Mouse (Mus musculus) megakaryocyte, embryonic 14.5 days (primary cell): ENCODE results near the gene Pla2g16. TPM values are rescaled to one million over a fixed set of nuclear protein-coding genes. Genes with fewer than 3 reads are reported as not detected.

Experiments used
- H3K27me3 ChIP-seq: replicated peaks from 2 replicates; pipeline ENCODE3; 2012; ENCODE audit warnings: inconsistent platforms
- H3K36me3 ChIP-seq: replicated peaks from 2 replicates; pipeline ENCODE3; 2012; ENCODE audit warnings: low read length, inconsistent platforms, mixed read lengths
- H3K4me1 ChIP-seq: 2 replicates; pipeline ENCODE4 v1.6.1; 2012; ENCODE audit warnings: inconsistent platforms
- H3K4me3 ChIP-seq: replicated peaks from 2 replicates; pipeline ENCODE3; 2012; ENCODE audit warnings: moderate library complexity, mild to moderate bottlenecking, inconsistent platforms
- H3K9me3 ChIP-seq: 2 replicates; pipeline ENCODE4 v1.6.1; 2012; ENCODE audit warnings: inconsistent platforms
- FLI1 ChIP-seq: IDR thresholded peaks from 2 replicates; pipeline ENCODE4 v1.6.1; 2012; ENCODE audit warnings: low read length, inconsistent platforms, mixed read lengths
- GATA1 ChIP-seq: IDR thresholded peaks from 3 replicates; pipeline ENCODE4 v1.6.1; 2012; ENCODE audit warnings: mixed read lengths, low read length, inconsistent platforms, borderline replicate concordance
- polyA plus RNA-seq: library from polyadenylated mRNA; stranded (reverse); fragments of >175 nt; gene quantifications from 2 replicates; pipeline ENCODE4 v1.2.3, GENCODE M21; 2012; ENCODE audit warnings: low replicate concordance; ENCODE audit not compliant: insufficient read depth

Gene Pla2g16
- 2.8 and 11.1 TPM in 2 replicates for polyA plus RNA-seq

DNA sequence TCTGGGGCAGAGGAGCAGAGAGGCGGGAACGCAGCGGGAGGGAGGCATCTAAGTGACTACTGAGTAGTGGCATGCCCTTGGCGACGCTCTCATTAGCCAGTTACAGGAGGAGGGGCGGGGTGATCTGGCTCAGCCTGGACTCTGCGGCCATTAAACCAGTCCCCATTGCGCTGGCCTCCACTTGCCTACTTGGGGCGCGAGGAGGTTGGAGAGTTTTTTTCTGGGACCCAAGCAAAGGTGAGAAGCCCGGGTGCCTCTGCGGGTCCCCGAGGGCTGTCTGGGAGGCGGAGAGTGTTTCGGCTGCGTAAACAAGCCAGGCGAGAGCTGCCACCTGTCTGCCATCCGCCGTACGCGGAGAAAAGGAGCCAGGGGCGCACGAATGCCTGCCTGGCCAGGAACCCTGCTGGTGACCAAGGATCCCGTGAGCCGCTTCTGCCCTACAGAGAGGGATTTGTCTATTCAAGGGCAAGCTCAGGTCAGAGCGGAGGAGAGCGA, at the start of gene Pla2g16:
Pla2g16 (plus strand) TSS at position 132 of the 495 bp plus-strand sequence.
- Histone ChIP-seq H3K4me3 (peak within 1 kb of the TSS; percentile 98), H3K36me3 (peaks cover 32% of the 10 kb centered on the region), H3K4me1 (peaks cover 71% of the 10 kb centered on the region), H3K27me3 (no peaks in the 10 kb centered on the region), H3K9me3 (no peaks in the 10 kb centered on the region)
- no peak for TF ChIP-seq FLI1
- TF ChIP-seq GATA1, result no peak

GRCm38 (mm10) chr19:7508026-7508425, 49.2 kb upstream of the Pla2g16 start:
- TF ChIP-seq GATA1 (no peak), FLI1 (no peak)
- peaks cover 49% of the 10 kb centered on the region for H3K4me1 ChIP-seq
- peaks cover 49% of the 10 kb centered on the region for H3K36me3 ChIP-seq
- no peaks in the 10 kb centered on the region for H3K27me3 ChIP-seq
- H3K4me3 ChIP-seq, result no peak overlapping the region
- no peaks in the 10 kb centered on the region for H3K9me3 ChIP-seq

DNA sequence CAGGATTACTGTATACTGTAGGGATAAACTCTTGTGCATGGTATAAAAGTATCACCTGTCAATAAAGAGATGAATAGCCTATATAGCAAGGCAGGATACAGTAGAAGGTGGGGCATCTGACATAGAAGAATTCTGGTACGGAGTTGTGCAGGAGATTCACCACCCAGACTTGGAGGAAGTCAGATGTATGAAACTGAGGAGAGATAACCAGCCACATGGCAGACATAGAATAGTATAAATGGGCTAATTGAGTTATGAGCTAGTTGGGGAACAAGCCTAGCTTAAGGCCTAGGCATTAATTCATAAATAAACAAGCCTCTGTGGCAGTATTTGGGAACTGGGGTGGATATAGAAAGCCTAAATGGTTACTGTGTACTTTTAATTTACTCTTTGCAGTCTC, 40.8 kb upstream of the Pla2g16 start:
- Histone ChIP-seq H3K4me3 (no peak overlapping the region), H3K36me3 (peaks cover 78% of the 10 kb centered on the region), H3K4me1 (peaks cover 33% of the 10 kb centered on the region), H3K27me3 (no peaks in the 10 kb centered on the region), H3K9me3 (no peaks in the 10 kb centered on the region)
- TF ChIP-seq FLI1 (no peak), GATA1 (no peak)

- no peaks in the 10 kb centered on the region for H3K27me3 ChIP-seq
- no peak overlapping the region for H3K4me3 ChIP-seq
- no peaks in the 10 kb centered on the region; the same call in 1 of the 2 replicates for H3K9me3 ChIP-seq
- no peak for TF ChIP-seq GATA1
- no peak for TF ChIP-seq FLI1
- peaks cover 19% of the 10 kb centered on the region for H3K4me1 ChIP-seq
- peaks cover 85% of the 10 kb centered on the region for H3K36me3 ChIP-seq
Observed at GRCm38 (mm10) chr19:7521619-7522018, 35.6 kb upstream of the Pla2g16 start.

GRCm38 (mm10) chr19:7522856-7523255, 34.4 kb upstream of the Pla2g16 start:
- no peak overlapping the region for H3K4me3 ChIP-seq
- H3K27me3 ChIP-seq, result no peaks in the 10 kb centered on the region
- peaks cover 22% of the 10 kb centered on the region for H3K4me1 ChIP-seq
- peaks cover 78% of the 10 kb centered on the region for H3K36me3 ChIP-seq
- H3K9me3 ChIP-seq, result no peaks in the 10 kb centered on the region; the same call in 1 of the 2 replicates
- TF ChIP-seq FLI1 (no peak), GATA1 (no peak)

GRCm38 (mm10) chr19:7523292-7523691, 34.0 kb upstream of the Pla2g16 start:
- peaks cover 26% of the 10 kb centered on the region for H3K4me1 ChIP-seq
- no peaks in the 10 kb centered on the region for H3K27me3 ChIP-seq
- H3K36me3 ChIP-seq, result peaks cover 79% of the 10 kb centered on the region
- H3K9me3 ChIP-seq, result no peaks in the 10 kb centered on the region; the same call in 1 of the 2 replicates
- TF ChIP-seq FLI1, result no peak
- TF ChIP-seq GATA1, result no peak
- no peak overlapping the region for H3K4me3 ChIP-seq

GRCm38 (mm10) chr19:7523781-7524180, 33.5 kb upstream of the Pla2g16 start:
- Histone ChIP-seq H3K27me3 (no peaks in the 10 kb centered on the region), H3K9me3 (no peaks in the 10 kb centered on the region; the same call in 1 of the 2 replicates), H3K36me3 (peaks cover 79% of the 10 kb centered on the region), H3K4me1 (peaks cover 28% of the 10 kb centered on the region), H3K4me3 (no peak overlapping the region)
- TF ChIP-seq FLI1 (no peak), GATA1 (no peak)

DNA sequence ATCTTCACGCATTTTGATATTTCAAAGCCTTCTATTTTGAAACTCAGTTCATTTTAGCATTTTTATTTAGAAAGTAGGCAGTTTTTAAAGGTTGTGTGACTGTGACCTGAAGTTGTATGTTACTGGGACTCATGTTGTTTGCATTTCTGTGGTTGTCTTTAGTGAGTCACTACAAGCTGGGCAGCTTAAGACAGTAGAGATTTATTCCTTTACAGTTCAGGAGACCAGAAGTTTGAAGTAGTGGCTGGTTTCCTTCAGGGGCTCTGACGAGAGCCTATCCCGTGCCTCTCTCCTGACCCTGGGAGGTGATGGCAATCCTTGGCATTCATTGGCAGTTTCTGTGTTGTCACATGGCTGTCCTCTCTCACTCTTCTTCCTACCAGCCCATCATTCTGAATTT, 32.4 kb upstream of the Pla2g16 start:
- TF ChIP-seq FLI1 (no peak), GATA1 (no peak)
- H3K27me3 ChIP-seq, result no peaks in the 10 kb centered on the region
- H3K4me3 ChIP-seq, result no peak overlapping the region
- peaks cover 31% of the 10 kb centered on the region for H3K4me1 ChIP-seq
- peaks cover 81% of the 10 kb centered on the region for H3K36me3 ChIP-seq
- no peaks in the 10 kb centered on the region; the same call in 1 of the 2 replicates for H3K9me3 ChIP-seq

- TF ChIP-seq FLI1 (no peak), GATA1 (no peak)
- Histone ChIP-seq H3K36me3 (peaks cover 85% of the 10 kb centered on the region), H3K4me1 (peaks cover 31% of the 10 kb centered on the region), H3K4me3 (no peak overlapping the region), H3K27me3 (no peaks in the 10 kb centered on the region), H3K9me3 (no peaks in the 10 kb centered on the region)
Observed at GRCm38 (mm10) chr19:7528639-7529428, 28.4 kb upstream of the Pla2g16 start.

GRCm38 (mm10) chr19:7531906-7532305, 25.4 kb upstream of the Pla2g16 start:
- Histone ChIP-seq H3K9me3 (no peaks in the 10 kb centered on the region), H3K4me3 (no peak overlapping the region), H3K36me3 (peaks cover 93% of the 10 kb centered on the region), H3K27me3 (no peaks in the 10 kb centered on the region), H3K4me1 (peaks cover 20% of the 10 kb centered on the region)
- TF ChIP-seq GATA1 (no peak), FLI1 (no peak)
